Mouse (Mus musculus) T-cell, adult 2 months (primary cell): ENCODE data around the gene Ttll11.

Experiments
- DNase-seq: peaks from one replicate; pipeline ENCODE4 v3.0.0; 2022; ENCODE audit warnings: low spot score

Gene Ttll11

DNA sequence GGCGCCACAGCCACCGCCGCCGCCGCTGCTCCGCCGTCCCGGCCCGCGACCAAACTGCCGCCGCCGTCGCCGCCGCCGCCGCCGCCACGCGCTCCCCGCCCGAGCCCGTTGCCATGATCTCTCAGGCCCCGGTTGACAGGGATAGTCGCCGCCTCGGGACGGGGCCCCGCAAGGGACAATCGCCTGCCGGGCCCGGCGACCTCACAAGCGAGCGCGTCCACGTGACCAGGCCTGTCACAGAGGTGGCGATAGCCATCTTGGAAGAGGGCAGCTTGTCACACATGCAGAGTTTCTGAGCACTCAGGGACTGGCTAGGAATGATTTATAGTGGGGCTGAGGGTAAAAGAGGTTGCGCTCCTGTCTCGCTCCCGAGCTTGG, at the start of gene Ttll11:
Gene Ttll11 (minus strand): TSS at position 270 of the 378 bp plus-strand sequence.
- peak; percentile 87 for DNase-seq

- no peak for DNase-seq
These were observed 43.6 kb upstream of the Ttll11 start for GRCm38 (mm10) chr2:36023291-36023690.

DNA sequence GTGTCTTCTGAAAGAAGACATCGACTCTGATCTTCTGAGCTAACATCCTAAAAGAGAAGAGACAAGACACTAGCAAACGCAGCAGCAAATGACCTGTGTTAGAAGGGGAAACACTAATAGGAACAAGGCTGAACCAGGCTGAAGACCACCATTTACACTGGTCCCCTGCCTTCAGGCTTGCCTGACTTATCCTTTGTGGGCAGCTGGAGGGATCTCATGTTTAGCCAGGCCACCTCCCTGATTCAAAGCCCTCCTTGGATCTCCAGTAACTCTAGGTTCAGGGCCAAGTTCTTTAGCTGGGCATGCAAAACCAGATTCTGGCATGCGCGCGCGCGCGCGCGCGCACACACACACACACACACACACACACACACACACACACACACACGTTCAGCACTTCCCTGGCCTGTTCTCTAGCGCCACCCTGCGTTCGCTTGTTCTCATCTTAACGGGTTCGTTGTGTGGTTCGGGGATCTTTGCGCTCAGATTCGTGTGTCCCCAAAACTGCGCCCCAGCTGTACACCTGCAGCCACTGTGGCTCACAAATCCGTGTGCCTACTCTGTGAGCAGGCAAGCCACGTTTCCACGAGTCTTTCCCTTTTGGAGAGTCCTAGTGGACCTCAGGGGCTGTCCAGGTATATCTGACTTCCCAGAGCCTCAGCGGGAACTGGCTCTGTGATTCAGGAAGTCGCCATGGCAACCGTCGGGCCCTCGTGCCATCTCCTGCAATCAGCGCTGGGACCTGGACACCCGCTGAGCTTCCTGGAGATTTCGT, 41.9 kb upstream of the Ttll11 start:
- DNase-seq: peak; percentile 18

GRCm38 (mm10) chr2:36013010-36013409, 33.3 kb upstream of the Ttll11 start:
- DNase-seq: no peak

DNA sequence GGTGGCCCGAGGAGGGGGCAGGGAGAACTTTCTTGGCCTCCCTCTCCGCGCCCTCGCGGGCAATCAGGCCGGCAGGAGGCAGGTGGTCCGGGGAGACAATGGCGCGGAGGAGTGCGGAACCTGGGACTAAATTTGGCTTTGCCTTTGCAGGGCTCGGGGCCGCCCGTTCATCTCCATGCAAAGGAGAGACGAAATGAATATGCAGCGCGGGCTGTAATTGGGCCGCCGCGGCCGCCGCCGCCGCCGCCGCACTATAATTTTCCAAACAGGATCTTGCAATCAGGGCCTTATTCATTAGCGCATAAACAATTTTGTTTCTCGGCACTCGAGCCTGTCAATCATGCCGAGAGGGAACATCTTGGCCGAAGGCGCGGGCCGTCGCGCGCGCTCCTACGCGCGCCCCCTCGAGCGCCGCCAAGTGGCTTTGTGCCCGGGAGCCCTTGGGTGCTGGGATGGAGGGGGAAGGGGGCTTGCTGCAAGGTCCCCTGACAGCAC, 31.7 kb upstream of the Ttll11 start:
- DNase-seq: no peak

DNA sequence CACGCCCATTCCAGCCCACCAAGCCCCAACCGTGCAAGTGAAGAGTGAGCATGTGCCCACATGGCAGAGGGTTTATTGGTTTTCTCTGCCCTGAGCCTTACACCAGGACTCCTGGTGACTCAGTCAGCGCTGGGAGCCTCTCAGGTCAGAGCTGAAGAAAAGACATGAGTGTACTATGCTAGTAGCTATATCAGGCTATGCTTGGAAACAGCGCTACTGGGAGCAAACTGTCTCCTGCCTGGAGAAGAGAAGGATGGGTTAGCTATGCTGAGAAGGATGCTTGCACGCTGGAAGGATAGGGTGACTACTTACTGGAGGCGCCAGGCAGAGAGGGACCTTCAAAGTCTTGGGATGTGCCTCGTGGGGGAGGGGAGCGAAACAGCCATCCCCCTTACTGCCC, 30.9 kb upstream of the Ttll11 start:
- DNase-seq: no peak

GRCm38 (mm10) chr2:36009386-36009785, 29.7 kb upstream of the Ttll11 start:
- DNase-seq: peak; percentile 53

- DNase-seq: peak; percentile 16
These were observed 28.4 kb upstream of the Ttll11 start for GRCm38 (mm10) chr2:36008071-36008470.

DNA sequence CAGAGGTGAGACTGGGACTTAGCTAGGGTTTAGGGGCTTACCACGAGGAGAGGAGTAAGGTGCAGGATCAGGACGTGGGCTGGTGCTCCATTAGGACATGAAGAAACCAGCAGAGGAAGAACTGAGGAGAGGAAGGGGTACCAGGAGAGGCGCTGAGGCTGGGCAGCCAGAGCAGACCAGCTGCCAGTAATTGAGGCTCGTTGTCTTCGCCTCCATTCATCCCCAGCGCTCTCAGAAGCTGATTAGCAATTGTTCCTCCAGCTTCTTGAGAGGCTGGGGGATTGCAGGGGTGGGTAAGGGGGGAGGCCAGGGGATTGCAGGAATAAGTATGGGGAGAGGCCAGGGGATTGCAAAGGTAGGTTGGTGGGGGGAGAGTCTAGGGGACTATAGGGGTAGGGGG, 22.5 kb upstream of the Ttll11 start:
- no peak for DNase-seq

DNA sequence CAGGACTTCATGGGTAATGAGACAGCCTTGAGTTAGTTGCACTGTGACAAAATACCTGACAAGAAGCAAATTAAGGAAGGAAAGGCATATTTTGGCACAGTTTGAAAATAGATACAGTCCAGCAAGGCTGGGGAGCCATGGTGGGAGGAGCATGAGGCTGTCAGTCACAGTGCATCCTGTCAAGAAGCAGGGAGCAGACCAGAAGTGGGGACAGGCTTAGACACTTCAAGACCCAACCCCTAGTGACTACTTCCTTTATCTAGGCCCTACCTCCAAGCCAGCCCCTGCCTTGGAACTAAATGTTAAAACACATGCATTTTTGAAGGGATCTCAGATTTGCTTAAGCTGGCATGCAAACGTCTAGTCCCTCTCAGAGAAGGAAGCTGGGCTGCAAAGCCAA, 20.7 kb upstream of the Ttll11 start:
- DNase-seq: no peak

- DNase-seq: no peak
These were observed 19.5 kb upstream of the Ttll11 start for GRCm38 (mm10) chr2:35999212-35999611.

DNA sequence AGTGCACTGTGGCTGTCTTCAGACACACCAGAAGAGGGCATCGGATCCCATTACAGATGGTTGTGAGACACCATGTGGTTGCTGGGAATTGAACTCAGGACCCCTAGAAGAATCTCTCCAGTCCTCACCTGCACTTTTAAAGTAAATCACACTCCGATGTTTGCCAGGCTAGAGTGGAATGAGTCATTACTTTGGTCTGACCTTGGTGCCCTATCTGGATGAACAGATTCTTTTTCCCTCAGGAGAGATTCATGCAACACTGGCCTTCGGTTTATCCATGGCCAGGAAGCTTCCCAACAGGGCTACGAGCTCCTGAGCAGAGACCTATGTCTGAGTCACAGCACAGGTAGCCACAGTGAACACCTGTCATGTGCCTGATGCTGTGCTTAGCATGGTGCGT, 18.7 kb upstream of the Ttll11 start:
- no peak for DNase-seq

DNA sequence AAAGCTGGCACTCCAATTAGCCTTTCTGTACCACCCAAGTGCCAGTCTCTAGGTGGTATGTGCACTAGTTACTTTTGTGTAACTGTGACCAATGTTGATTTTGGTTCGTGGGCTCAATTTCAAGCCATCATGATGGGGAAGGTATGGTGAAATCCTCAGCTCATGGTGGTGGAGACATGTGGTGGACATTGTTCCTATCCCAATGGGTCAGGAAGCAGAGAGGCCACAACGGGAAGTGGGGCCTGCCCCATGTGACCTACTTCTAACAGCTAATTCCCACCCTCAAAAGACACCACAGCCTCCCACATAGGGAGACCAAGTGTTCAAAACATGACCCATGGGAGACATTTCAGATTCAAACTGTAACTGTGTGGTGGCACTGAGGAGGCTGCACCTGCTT, 17.0 kb upstream of the Ttll11 start:
- no peak for DNase-seq

- DNase-seq: no peak
These were observed 14.6 kb upstream of the Ttll11 start for GRCm38 (mm10) chr2:35994303-35994702.

DNA sequence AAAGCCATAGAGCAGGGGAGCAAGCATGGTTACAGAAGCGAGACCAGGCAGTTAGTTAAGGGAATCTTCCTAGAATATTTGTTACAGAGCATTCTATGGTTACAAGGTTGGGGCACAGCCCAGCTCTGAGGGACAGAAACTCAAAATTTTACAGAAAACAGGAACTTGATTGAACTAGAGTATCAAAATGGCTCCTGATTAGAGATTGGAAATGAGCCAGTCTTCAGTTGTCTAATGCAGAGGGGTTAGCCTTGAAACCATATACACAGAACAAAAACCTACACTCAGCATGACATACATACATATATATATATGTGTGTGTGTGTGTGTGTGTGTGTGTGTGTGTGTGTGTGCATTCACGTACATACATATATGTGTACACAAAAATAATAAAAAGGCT, 13.8 kb upstream of the Ttll11 start:
- no peak for DNase-seq

- no peak for DNase-seq
These were observed 12.5 kb upstream of the Ttll11 start for GRCm38 (mm10) chr2:35992259-35992658.

- DNase-seq: peak; percentile 65
These were observed 4.2 kb upstream of the Ttll11 start for GRCm38 (mm10) chr2:35983869-35984268.

GRCm38 (mm10) chr2:35981872-35982271, 2.2 kb upstream of the Ttll11 start:
- peak; percentile 73 for DNase-seq

- peak; percentile 16 for DNase-seq
These were observed 621 bp downstream of the Ttll11 start for GRCm38 (mm10) chr2:35978941-35979643.

- DNase-seq: peak; percentile 81
These were observed 1.3 kb downstream of the Ttll11 start for GRCm38 (mm10) chr2:35978276-35978933.

DNA sequence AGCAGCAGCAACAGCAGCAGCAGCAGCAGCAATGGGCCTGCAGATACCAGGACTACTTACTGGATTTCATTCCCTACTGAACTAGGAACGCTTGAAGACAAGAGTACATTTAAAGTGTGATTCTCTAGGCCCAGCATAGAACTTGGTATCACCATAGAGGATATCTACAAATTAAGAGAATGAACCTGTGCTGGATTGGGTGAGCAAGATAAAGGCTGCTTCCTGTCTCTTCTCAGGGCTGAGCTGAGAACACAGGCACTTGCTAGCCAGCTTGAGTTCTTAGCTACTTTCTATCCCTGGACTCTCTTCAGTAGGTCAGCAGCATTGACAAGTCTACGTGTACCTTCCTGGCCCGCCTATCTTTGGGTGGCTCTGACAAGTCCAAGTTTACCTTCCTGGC, 2.0 kb downstream of the Ttll11 start:
- no peak for DNase-seq

GRCm38 (mm10) chr2:35972259-35973001, 7.3 kb downstream of the Ttll11 start:
- DNase-seq: no peak
